Mouse (Mus musculus) erythroblast, embryonic 14.5 days (primary cell): ENCODE results near the gene Gpr12.

ENCODE experiments used
- GATA1 ChIP-seq: IDR thresholded peaks from 2 replicates; pipeline ENCODE4 v1.6.1; 2012; ENCODE audit warnings: low read length, inconsistent platforms, mixed read lengths
- TAL1 ChIP-seq: IDR thresholded peaks from 3 replicates; pipeline ENCODE4 v1.6.1; 2012; ENCODE audit warnings: low read length, inconsistent platforms, mixed read lengths

GRCm38 (mm10) chr5:146591636-146592035, 6.6 kb upstream of the Gpr12 start:
- TF ChIP-seq GATA1 (no peak), TAL1 (no peak)
